Mouse (Mus musculus) ES-E14 (cell line): ENCODE results near the gene Grhl3. TPM values are rescaled to one million over a fixed set of nuclear protein-coding genes. Genes with fewer than 3 reads are reported as not detected.
A peak's percentile ranks its signal among the peaks of the same experiment; 100 is the strongest.

Experiments
- DNase-seq: peaks from one replicate; pipeline ENCODE4 v3.0.0-alpha.2; 2013; ENCODE audit warnings: low read depth, low spot score
- H3K27ac ChIP-seq: 2 replicates; pipeline ENCODE4 v1.5.1; 2012; ENCODE audit warnings: low read depth, mild to moderate bottlenecking, low read length, moderate library complexity, mixed read lengths; ENCODE audit not compliant: poor library complexity, insufficient read depth, severe bottlenecking
- H3K36me3 ChIP-seq: 2 replicates; pipeline ENCODE4 v1.6.1; 2012; ENCODE audit warnings: mild to moderate bottlenecking, low read length, moderate library complexity, mixed read lengths; ENCODE audit not compliant: control insufficient read depth, poor library complexity, insufficient read depth, severe bottlenecking
- H3K4me1 ChIP-seq, 2 experiments: fragments of 150-350 bp in 1 of 2; sonication (generic) in 1 of 2; 2 replicates each; pipeline ENCODE4 v1.6.1; 2012; ENCODE audit warnings: low read length in 2 of 2, mild to moderate bottlenecking in 1 of 2, mixed read lengths in 1 of 2; ENCODE audit not compliant: control insufficient read depth in 2 of 2, insufficient read depth in 2 of 2, poor library complexity in 1 of 2
- H3K4me3 ChIP-seq, 2 experiments: fragments of 150-350 bp in 1 of 2; sonication (generic) in 1 of 2; 2 replicates each; pipeline ENCODE4 v1.5.1; 2012; ENCODE audit warnings: low read length in 2 of 2, low read depth in 1 of 2, mild to moderate bottlenecking in 1 of 2, mixed read lengths in 1 of 2; ENCODE audit not compliant: insufficient read depth in 1 of 2, poor library complexity in 1 of 2, severe bottlenecking in 1 of 2
- H3K9ac ChIP-seq: 2 replicates; pipeline ENCODE4 v1.6.1; 2012; ENCODE audit warnings: low read depth, mild to moderate bottlenecking, low read length, mixed read lengths; ENCODE audit not compliant: poor library complexity, insufficient read depth, severe bottlenecking
- H3K9me3 ChIP-seq: fragments of 150-350 bp; sonication (generic); 2 replicates; pipeline ENCODE4 v1.6.1; 2012; ENCODE audit warnings: low read depth, mild to moderate bottlenecking, low read length; ENCODE audit not compliant: control insufficient read depth, insufficient read depth
- CHD2 ChIP-seq: IDR thresholded peaks from 2 replicates; pipeline ENCODE4 v1.6.1; 2014; ENCODE audit warnings: mild to moderate bottlenecking, low read depth, low read length, inconsistent platforms
- HCFC1 ChIP-seq: IDR thresholded peaks from 2 replicates; pipeline ENCODE4 v1.6.1; 2012; ENCODE audit warnings: low read length, inconsistent platforms, borderline replicate concordance; ENCODE audit not compliant: insufficient read depth
- MAFK ChIP-seq: IDR thresholded peaks from 2 replicates; pipeline ENCODE4 v1.6.1; 2014; ENCODE audit warnings: mild to moderate bottlenecking, low read depth, low read length, inconsistent platforms; ENCODE audit not compliant: insufficient read depth
- ZC3H11A ChIP-seq: IDR thresholded peaks from 2 replicates; pipeline ENCODE4 v1.6.1; 2012; ENCODE audit warnings: low read depth, mild to moderate bottlenecking, inconsistent platforms, low read length, borderline replicate concordance
- ZNF384 ChIP-seq: IDR thresholded peaks from 2 replicates; pipeline ENCODE4 v1.6.1; 2012; ENCODE audit warnings: low read depth, low read length, inconsistent platforms
- in situ Hi-C, 2 experiments: fragments of 600-800 bp; cut with MboI; formaldehyde crosslinking; loops; one replicate each; pipeline ENCODE4 v1.15.1; 2025; ENCODE audit warnings: low sequenced_read_pairs in 2 of 2, inconsistent platforms in 1 of 2; ENCODE audit not compliant: unreplicated experiment in 2 of 2
- total RNA-seq: library from RNA; depleted of rRNA; stranded (reverse); fragments of 300-350 nt; gene quantifications from 2 replicates; pipeline ENCODE4 v1.2.3, GENCODE M21; 2012

Gene Grhl3
- total RNA-seq, 1 experiment, result 6.7 TPM

- no peak for DNase-seq
- H3K27ac ChIP-seq, result no peak overlapping the region
- no peaks in the 10 kb centered on the region for H3K36me3 ChIP-seq
- H3K9ac ChIP-seq, result no peak overlapping the region
- no peak overlapping the region for H3K4me3 ChIP-seq
- peaks cover 5 to 16% of the 10 kb centered on the region in 2 experiments for H3K4me1 ChIP-seq
- H3K9me3 ChIP-seq, result no peaks in the 10 kb centered on the region
- in situ Hi-C loops, result no loop called here
- no peak for TF ChIP-seq ZC3H11A
- TF ChIP-seq HCFC1, result no peak
- no peak for TF ChIP-seq MAFK
- no peak for TF ChIP-seq ZNF384
- no peak for TF ChIP-seq CHD2
Observed at GRCm38 (mm10) chr4:135501587-135501986, 71.8 kb downstream of the Grhl3 start.

DNA sequence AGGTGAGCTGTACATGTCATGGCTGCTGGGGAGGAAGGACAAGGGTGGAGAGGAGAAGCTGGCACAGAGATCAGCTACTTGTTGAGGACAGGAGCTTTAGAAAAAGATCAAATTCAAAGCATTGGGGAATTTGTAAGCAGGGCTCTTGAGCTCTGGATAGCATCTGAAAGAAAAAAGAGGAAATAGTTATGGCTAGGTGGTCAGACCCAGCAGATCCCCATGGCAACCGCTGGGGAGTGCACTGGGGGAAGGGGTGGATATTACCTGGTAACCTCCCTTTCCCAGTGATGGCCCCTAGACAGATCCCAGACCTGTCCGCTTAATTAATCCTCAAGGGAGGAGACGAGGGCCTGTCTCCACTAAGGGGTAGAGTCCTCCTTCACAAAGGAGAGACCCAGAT is 73.6 kb downstream of the Grhl3 start:
- no peak overlapping the region for H3K27ac ChIP-seq
- H3K4me3 ChIP-seq, result no peak overlapping the region
- in situ Hi-C loops, result no loop called here
- no peak for DNase-seq
- H3K36me3 ChIP-seq, result no peaks in the 10 kb centered on the region
- TF ChIP-seq CHD2 (no peak), ZNF384 (no peak), ZC3H11A (no peak), MAFK (no peak), HCFC1 (no peak)
- H3K9ac ChIP-seq, result no peak overlapping the region
- peaks cover 0 to 9% of the 10 kb centered on the region in 2 experiments; a peak in 2 of 4 replicates for H3K4me1 ChIP-seq
- no peaks in the 10 kb centered on the region for H3K9me3 ChIP-seq

GRCm38 (mm10) chr4:135498136-135498535 is 75.3 kb downstream of the Grhl3 start:
- no peak overlapping the region for H3K4me3 ChIP-seq
- H3K27ac ChIP-seq, result no peak overlapping the region
- in situ Hi-C loops, result no loop called here
- no peaks in the 10 kb centered on the region for H3K36me3 ChIP-seq
- DNase-seq, result no peak
- no peak overlapping the region for H3K9ac ChIP-seq
- TF ChIP-seq MAFK, result no peak
- no peak for TF ChIP-seq CHD2
- TF ChIP-seq ZC3H11A, result no peak
- TF ChIP-seq ZNF384, result no peak
- TF ChIP-seq HCFC1, result no peak
- H3K9me3 ChIP-seq, result no peaks in the 10 kb centered on the region
- H3K4me1 ChIP-seq, result peaks cover 0 to 6% of the 10 kb centered on the region in 2 experiments; a peak in 1 of 4 replicates

DNA sequence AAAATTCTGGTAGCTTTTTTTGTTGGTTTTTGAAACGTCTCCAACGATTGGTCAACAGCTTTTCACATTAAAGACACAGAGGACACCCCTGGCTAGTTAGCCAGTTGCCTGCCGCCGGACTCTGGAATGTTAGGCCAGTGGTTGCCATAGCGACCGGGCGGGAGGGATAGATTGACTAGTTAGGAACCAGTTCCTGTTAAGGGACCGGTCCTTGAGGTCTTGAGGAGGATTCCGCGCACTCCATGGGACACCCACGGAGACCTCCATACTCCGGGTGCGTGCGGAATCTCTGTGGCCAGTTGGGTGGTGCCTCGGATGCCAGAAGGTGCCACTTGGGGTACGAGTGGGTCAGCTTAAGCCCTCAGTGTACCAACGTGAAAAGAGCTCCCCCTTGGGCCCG is 77.6 kb downstream of the Grhl3 start:
- no peak for DNase-seq
- in situ Hi-C loops, result no loop called here

DNA sequence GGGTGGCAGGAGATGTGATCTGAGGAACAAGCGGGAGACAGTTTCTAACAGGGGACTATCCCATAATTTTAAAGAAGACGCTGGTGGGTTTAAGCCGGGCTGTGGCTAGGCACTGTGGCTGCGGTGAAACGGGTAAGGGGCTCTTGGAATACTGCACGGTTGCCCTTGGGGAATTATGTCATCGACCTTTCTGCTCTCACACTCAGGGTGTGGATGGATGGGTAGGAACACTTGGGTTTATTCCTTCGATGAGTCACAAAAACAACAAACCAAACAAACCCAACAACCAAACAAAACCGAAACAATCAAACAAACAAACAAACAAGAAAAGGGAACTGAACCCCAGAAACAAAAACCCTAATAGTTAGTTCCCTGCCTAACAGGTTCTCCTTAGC is 78.0 kb downstream of the Grhl3 start:
- in situ Hi-C loops, result no loop called here
- Histone ChIP-seq H3K27ac (no peak overlapping the region), H3K9me3 (no peaks in the 10 kb centered on the region), H3K4me1 (peaks cover 3 to 8% of the 10 kb centered on the region in 2 experiments; a peak in 1 of 4 replicates), H3K9ac (peak overlapping the region; percentile 47; the same call in 1 of the 2 replicates), H3K36me3 (no peaks in the 10 kb centered on the region), H3K4me3 (peak overlapping the region; percentile 89 to 95; a peak in 3 of 4 replicates)
- no peak for DNase-seq
- TF ChIP-seq MAFK, result no peak
- TF ChIP-seq ZC3H11A, result no peak
- TF ChIP-seq HCFC1, result no peak
- no peak for TF ChIP-seq ZNF384
- no peak for TF ChIP-seq CHD2

More for the DNA sequence above, 77.6 kb downstream of the Grhl3 start:
- no peaks in the 10 kb centered on the region for H3K9me3 ChIP-seq
- peaks cover 2 to 5% of the 10 kb centered on the region in 2 experiments; a peak in 1 of 4 replicates for H3K4me1 ChIP-seq
- peak overlapping the region; percentile 29 to 95; a peak in 2 of 4 replicates for H3K4me3 ChIP-seq
- no peak overlapping the region for H3K9ac ChIP-seq
- H3K27ac ChIP-seq, result no peak overlapping the region
- no peaks in the 10 kb centered on the region for H3K36me3 ChIP-seq
- no peak for TF ChIP-seq HCFC1
